Mouse (Mus musculus) gastrocnemius, postnatal 25 days (tissue): ENCODE measurements at regions not wholly inside any gene's neighbourhood (a gene's known extent, or its start where the extent isn't known, plus 50 kb on each side); places are given as distances from the start of the nearest gene placed in this dataset.

Source experiments
- DNase-seq: peaks from one replicate; pipeline ENCODE4 v3.0.0; 2022
- microRNA-seq, 2 experiments: library from miRNA; unstranded; fragments of <30 nt; microRNA quantifications; one replicate each; pipeline ENCODE4 v1.2.0; 2021; ENCODE audit warnings: borderline replicate concordance in 2 of 2

- DNase-seq = no peak
These were observed 130.7 kb upstream of the Cxxc4 start for GRCm38 (mm10) chr3:134105567-134105966.

GRCm38 (mm10) chr3:134114501-134114900 lies 121.8 kb upstream of the Cxxc4 start:
- no peak for DNase-seq

GRCm38 (mm10) chr3:134115007-134115406 lies 121.3 kb upstream of the Cxxc4 start:
- DNase-seq = no peak

GRCm38 (mm10) chr3:134118898-134119297 lies 117.4 kb upstream of the Cxxc4 start:
- DNase-seq = no peak

GRCm38 (mm10) chr3:134124982-134125381 lies 111.3 kb upstream of the Cxxc4 start:
- no peak for DNase-seq

GRCm38 (mm10) chr3:134130412-134130811 lies 105.9 kb upstream of the Cxxc4 start:
- DNase-seq = no peak

- no peak for DNase-seq
These were observed 91.0 kb upstream of the Cxxc4 start for GRCm38 (mm10) chr3:134145251-134145650.

- DNase-seq = no peak
These were observed 90.3 kb upstream of the Cxxc4 start for GRCm38 (mm10) chr3:134145935-134146334.

- no peak for DNase-seq
These were observed 89.7 kb upstream of the Cxxc4 start for GRCm38 (mm10) chr3:134146373-134147224.

GRCm38 (mm10) chr3:134162288-134162687 lies 74.0 kb upstream of the Cxxc4 start:
- DNase-seq = no peak

GRCm38 (mm10) chr3:134169922-134170321 lies 66.4 kb upstream of the Cxxc4 start:
- no peak for DNase-seq

- DNase-seq = no peak
These were observed 63.9 kb upstream of the Cxxc4 start for GRCm38 (mm10) chr3:134172357-134172756.

GRCm38 (mm10) chr3:134178491-134179054 lies 57.7 kb upstream of the Cxxc4 start:
- no peak for DNase-seq

- DNase-seq = no peak
These were observed 52.2 kb upstream of the Cxxc4 start for GRCm38 (mm10) chr3:134184042-134184441.

Small RNA genes lying in the stretch of these regions (microRNA-seq; reads per million reads assigned to microRNA genes)
- gene Gm44361 = 0 reads per million in 2 experiments
